Mouse (Mus musculus): ENCODE data around the gene Scn10a. TPM values are rescaled to one million over a fixed set of nuclear protein-coding genes. Genes with fewer than 3 reads are reported as not detected.

Scn10a gene
- polyA plus RNA-seq, 1 experiment from 2014 or later: 0.08 TPM

DNA sequence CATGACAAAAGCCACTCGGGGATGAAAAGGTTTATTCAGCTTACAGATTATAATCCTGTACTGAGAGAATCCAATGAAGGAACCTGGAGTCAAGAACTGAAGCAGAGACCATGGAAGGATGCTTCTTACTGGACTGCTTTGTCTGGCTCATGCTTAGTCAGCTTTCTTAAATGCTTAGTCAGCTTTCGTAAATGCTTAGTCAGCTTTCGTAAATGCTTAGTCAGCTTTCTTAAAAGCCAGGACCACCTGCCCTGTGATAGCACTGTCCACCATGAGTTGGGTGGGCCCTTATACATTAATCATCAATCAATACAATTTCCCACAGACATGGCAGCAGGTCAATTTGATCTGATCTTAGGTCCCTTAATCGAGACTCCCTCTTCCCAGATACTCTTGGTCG, 112.2 kb downstream of the Scn10a start:
- POLR2A ChIA-PET: no interaction called here
- H3K27me3 ChIP-seq: peaks cover 3% of the 10 kb centered on the region
- CTCF ChIA-PET: no interaction called here
- DNase-seq (ENCODE audit: low read depth, low spot score) (no peak), ATAC-seq (no peak)
- TF ChIP-seq CTCF (IDR thresholded peaks at IDR 0.05): no peak
- in situ Hi-C loops (cut with MboI; ENCODE audit: low pct_unique_long_range_greater_than_20kb): loop anchor here (10.0 kb wide), 1 partner anchor 462 kb away; no protein-coding TSS in a partner anchor

GRCm38 (mm10) chr9:119604607-119605006, 114.5 kb downstream of the Scn10a start:
- ChIA-PET CTCF (no interaction called here), POLR2A (no interaction called here)
- no peak for DNase-seq (ENCODE audit: low read depth, low spot score)
- in situ Hi-C loops (cut with MboI; ENCODE audit: low pct_unique_long_range_greater_than_20kb): loop anchor here (10.0 kb wide), 1 partner anchor 460 kb away; no protein-coding TSS in a partner anchor
- no peak for ATAC-seq
- TF ChIP-seq CTCF (IDR thresholded peaks at IDR 0.05): no peak
- peaks cover 3% of the 10 kb centered on the region for H3K27me3 ChIP-seq

GRCm38 (mm10) chr9:119598501-119598900, 120.6 kb downstream of the Scn10a start:
- no peak for ATAC-seq
- POLR2A ChIA-PET: no interaction called here
- in situ Hi-C loops (cut with MboI; ENCODE audit: low pct_unique_long_range_greater_than_20kb): no loop called here
- CTCF ChIA-PET: no interaction called here
- H3K27me3 ChIP-seq: peaks cover 2% of the 10 kb centered on the region
- DNase-seq (ENCODE audit: low read depth, low spot score): no peak
- no peak for TF ChIP-seq CTCF (IDR thresholded peaks at IDR 0.05)

DNA sequence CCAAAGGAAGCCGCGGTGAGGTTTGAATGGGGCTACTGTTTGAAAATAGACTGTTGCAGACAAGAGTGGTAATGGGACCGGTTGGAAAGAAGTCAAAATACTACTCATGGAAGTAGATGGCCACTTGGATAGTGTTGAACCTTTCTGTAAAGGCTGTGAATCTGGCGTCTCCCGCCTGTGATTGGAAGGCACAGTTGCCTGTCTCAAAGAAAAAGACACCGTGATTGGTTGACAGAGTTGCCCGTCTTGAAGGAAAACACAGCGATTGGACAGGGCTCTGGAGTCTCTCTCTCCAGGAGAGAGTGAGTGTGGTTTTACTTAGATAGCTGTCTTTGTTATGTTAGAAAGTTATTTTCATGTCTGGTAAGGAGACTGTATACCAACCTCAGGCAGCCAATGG, 121.8 kb downstream of the Scn10a start:
- ATAC-seq (no peak), DNase-seq (ENCODE audit: low read depth, low spot score) (no peak)
- POLR2A ChIA-PET: no interaction called here
- no peak for TF ChIP-seq CTCF (IDR thresholded peaks at IDR 0.05)
- in situ Hi-C loops (cut with MboI; ENCODE audit: low pct_unique_long_range_greater_than_20kb): no loop called here
- H3K27me3 ChIP-seq: no peaks in the 10 kb centered on the region
- CTCF ChIA-PET: no interaction called here

- ChIA-PET CTCF (interaction anchor here (1.1 kb wide), 1 partner anchor 9 kb away, joined by 3 read pairs; no protein-coding TSS in a partner anchor), POLR2A (no interaction called here)
- ATAC-seq (no peak), DNase-seq (ENCODE audit: low read depth, low spot score) (no peak)
- TF ChIP-seq CTCF (IDR thresholded peaks at IDR 0.05): no peak
- H3K27me3 ChIP-seq: peaks cover 7% of the 10 kb centered on the region
- in situ Hi-C loops (cut with MboI; ENCODE audit: low pct_unique_long_range_greater_than_20kb): no loop called here
Observed at GRCm38 (mm10) chr9:119589592-119589991, 129.5 kb downstream of the Scn10a start.

GRCm38 (mm10) chr9:119588763-119589449, 130.2 kb downstream of the Scn10a start:
- TF ChIP-seq CTCF (IDR thresholded peaks at IDR 0.05): no peak
- ChIA-PET CTCF (no interaction called here), POLR2A (interaction anchor here (0.6 kb wide), 1 partner anchor 181 kb away, joined by 4 read pairs; no protein-coding TSS in a partner anchor)
- in situ Hi-C loops (cut with MboI; ENCODE audit: low pct_unique_long_range_greater_than_20kb): no loop called here
- DNase-seq (ENCODE audit: low read depth, low spot score): no peak
- peaks cover 12% of the 10 kb centered on the region for H3K27me3 ChIP-seq
- no peak for ATAC-seq

- in situ Hi-C loops (cut with MboI; ENCODE audit: low pct_unique_long_range_greater_than_20kb): loop anchor here (5.0 kb wide), 1 partner anchor 118 kb away; no protein-coding TSS in a partner anchor
- H3K27me3 ChIP-seq: peaks cover 8% of the 10 kb centered on the region
- CTCF ChIA-PET: interaction anchor here (0.8 to 2.4 kb wide), 7 partner anchors 10 to 120 kb away, joined by 3 to 14 read pairs (median 6); no protein-coding TSS in a partner anchor
Observed at GRCm38 (mm10) chr9:119580668-119581067, 138.5 kb downstream of the Scn10a start.

DNA sequence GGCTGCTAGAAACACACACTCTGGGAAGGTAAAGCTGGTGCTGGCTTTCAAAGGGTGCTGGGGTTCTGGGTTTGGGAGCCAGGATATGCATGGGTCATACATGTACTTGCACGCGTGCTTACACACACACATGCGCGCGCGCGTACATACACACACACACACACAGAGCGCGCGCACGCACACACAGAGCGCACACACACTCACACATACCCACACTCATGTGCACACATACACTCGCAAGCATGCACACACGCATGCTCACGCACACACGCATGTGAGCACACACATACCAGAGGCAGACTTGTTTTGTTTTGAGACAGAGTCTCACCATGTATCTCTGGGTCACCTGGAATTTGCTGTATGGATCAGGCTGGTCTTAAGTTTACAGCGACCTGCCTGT, 138.9 kb downstream of the Scn10a start:
- in situ Hi-C loops (cut with MboI; ENCODE audit: low pct_unique_long_range_greater_than_20kb): loop anchor here (5.0 kb wide), 1 partner anchor 118 kb away; no protein-coding TSS in a partner anchor
- CTCF ChIA-PET: interaction anchor here (0.8 to 2.4 kb wide), 7 partner anchors 10 to 120 kb away, joined by 3 to 14 read pairs (median 6); no protein-coding TSS in a partner anchor
- ATAC-seq: no peak
- H3K27me3 ChIP-seq: peaks cover 6% of the 10 kb centered on the region
- DNase-seq (ENCODE audit: low read depth, low spot score): no peak
- no peak for TF ChIP-seq CTCF (IDR thresholded peaks at IDR 0.05)
- POLR2A ChIA-PET: interaction anchor here (1.0 kb wide), 1 partner anchor 119 kb away, joined by 3 read pairs; no protein-coding TSS in a partner anchor

More at GRCm38 (mm10) chr9:119580668-119581067, 138.5 kb downstream of the Scn10a start:
- no peak for TF ChIP-seq CTCF (IDR thresholded peaks at IDR 0.05)
- POLR2A ChIA-PET: interaction anchor here (1.0 kb wide), 1 partner anchor 120 kb away, joined by 3 read pairs; no protein-coding TSS in a partner anchor
- DNase-seq (ENCODE audit: low read depth, low spot score) (no peak), ATAC-seq (no peak)

GRCm38 (mm10) chr9:119578636-119579438, 140.3 kb downstream of the Scn10a start, which contains the start of gene Scn5a:
Gene Scn5a (minus strand): TSS chr9:119579016.
- H3K27me3 ChIP-seq: no peaks in the 10 kb centered on the region
- DNase-seq (ENCODE audit: low read depth, low spot score) (no peak), ATAC-seq (peak; percentile 51)
- ChIA-PET POLR2A (interaction anchor here (1.2 to 1.6 kb wide), 2 partner anchors 13 to 118 kb away, joined by 3 to 6 read pairs; no protein-coding TSS in a partner anchor), CTCF (interaction anchor here (2.4 kb wide), 1 partner anchor 119 kb away, joined by 14 read pairs; no protein-coding TSS in a partner anchor)
- no peak for TF ChIP-seq CTCF (IDR thresholded peaks at IDR 0.05)
- in situ Hi-C loops (cut with MboI; ENCODE audit: low pct_unique_long_range_greater_than_20kb): no loop called here

- H3K27me3 ChIP-seq: no peaks in the 10 kb centered on the region
- POLR2A ChIA-PET: interaction anchor here (1.2 to 1.6 kb wide), 2 partner anchors 12 to 118 kb away, joined by 3 to 6 read pairs; no protein-coding TSS in a partner anchor
- no peak for TF ChIP-seq CTCF (IDR thresholded peaks at IDR 0.05)
- DNase-seq (ENCODE audit: low read depth, low spot score) (no peak), ATAC-seq (peak; percentile 6)
- in situ Hi-C loops (cut with MboI; ENCODE audit: low pct_unique_long_range_greater_than_20kb): no loop called here
- CTCF ChIA-PET: interaction anchor here (1.2 kb wide), 1 partner anchor 119 kb away, joined by 3 read pairs; no protein-coding TSS in a partner anchor
Observed at GRCm38 (mm10) chr9:119578311-119578635, 140.8 kb downstream of the Scn10a start.

Measured in Patski (cell line).